Mouse (Mus musculus): ENCODE results near the gene Fuca1.

The Fuca1 gene

DNA sequence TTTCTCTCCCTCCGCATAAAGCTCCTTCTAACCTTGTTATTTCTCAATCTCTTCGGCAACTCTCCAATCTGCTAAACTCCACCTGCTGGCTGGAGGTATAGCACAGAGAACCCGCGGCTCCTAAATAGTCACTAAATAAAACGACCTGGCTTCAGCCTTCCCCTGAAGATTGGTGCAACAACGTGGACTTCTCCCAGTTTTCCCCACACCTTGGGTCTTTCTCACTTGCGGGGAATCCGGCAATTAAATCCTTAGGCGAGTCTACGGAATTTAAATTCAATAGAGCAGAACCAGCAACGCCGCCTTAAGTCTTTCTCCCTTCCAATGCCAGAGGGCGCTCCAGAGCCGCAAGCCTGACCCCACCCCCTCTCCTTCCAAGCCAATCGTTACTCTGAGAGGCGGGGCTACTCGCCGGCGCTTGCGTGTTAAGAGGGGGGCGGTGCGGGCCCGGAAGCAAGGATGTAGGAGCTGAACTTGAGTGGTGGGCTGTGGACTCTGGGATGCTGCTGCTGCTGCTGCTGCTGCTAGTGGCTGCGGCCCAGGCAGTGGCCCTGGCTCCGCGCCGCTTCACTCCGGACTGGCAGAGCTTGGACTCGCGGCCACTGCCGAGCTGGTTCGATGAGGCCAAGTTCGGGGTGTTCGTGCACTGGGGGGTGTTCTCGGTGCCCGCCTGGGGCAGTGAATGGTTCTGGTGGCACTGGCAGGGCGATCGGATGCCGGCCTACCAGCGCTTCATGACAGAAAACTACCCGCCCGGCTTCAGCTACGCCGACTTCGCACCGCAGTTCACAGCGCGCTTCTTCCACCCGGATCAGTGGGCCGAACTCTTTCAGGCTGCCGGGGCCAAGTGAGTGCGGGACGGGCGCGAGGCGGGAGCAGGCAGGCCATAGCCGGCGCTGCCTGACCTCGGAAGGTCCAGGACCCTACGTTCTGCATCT, at the start of gene Fuca1:
TSS of gene Fuca1 (plus strand) at position 432 of the 938 bp plus-strand sequence.
- peak; percentile 92 for DNase-seq (ENCODE audit: low read depth, low spot score)

DNA sequence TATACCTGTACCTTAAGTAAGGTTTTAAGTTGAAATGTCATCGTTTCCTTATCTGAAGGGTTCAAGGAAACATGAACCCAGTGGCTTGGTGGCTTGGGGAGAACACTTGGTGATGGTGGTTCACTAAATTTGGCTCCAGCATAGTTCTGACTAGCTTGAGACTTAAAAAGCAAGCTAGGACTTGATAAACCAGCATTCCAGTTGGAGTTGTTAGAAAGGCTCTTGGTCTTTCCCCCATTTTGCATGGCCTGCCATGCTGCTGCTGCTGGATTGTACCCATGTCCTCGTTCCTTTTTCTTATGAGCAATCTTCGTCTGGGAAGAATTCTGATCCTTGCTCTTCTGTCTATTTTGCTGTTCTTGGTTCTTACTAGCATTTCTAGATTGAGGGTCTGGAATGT, 48.5 kb upstream of the Fuca1 start:
- DNase-seq (ENCODE audit: low read depth, low spot score) = no peak

DNA sequence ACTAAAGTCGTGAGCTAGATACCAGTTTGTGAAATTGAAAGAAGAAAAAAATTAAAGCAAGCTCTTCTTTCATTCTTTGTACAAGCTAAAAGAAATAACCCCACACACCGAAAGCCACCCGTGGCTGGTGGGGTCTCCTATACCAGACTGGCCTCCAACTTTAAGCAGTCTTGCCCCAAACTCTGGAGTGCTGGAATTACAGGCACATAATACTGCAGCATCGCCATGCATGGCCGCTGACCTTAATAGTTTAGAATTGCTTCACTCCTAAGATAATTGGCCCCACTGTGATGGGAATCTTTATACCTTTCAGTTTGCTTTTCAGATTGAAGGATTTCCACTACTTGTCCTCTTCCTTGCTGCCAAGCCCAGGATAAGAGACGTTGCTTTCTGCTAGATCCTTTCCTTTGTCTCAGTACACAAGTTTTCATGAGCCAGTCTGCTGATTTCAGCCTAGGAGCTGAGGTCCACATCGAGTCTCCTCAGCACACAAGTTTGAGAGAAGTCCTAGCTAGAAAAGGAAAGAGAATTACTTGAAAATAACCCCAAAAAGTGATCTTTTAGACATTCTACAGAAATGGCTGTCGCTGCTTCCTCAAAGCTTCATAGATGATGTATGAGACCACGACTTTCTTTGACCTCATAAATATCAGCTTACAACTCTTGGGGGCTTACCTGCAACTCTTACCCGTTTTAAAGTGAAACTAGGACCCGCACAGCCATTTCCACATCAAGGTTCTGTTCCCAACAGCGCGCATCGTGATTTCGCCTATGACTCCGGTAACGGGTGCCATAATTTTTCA, 47.7 kb upstream of the Fuca1 start:
- no peak for DNase-seq (ENCODE audit: low read depth, low spot score)

DNA sequence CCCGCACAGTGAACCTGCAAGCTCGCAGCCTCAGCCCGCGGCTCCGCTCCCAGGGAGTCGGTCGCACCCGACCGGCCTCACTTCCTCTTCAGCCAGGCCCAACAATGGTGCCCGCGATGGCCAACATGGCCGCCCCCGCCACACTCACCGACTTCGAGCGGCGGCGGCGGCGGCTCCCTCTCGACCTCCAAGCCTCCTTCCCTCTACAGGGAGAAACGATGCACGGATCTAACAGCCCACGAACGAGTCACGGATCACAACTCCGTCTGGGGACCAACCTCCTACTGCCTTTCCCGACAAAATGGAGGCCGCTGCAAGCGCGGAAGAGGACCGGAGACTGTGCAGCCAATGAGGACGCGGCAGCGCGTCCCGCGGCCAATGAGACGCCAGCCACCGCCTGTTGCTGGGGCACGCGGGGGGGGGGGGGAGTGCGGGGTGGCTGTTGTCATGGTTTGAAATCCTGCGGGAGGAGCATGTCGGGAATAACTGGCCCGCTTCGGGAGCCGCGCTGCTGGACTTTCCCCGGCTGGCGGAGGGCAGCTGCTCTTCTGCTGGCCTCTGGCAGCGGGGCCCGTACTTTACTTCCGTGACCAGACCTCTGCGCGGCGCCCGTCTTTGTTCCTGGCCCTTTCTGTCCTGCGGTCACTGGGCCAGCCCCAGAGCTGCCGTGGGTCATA, 46.9 kb upstream of the Fuca1 start, which contains the start of gene Pnrc2:
TSS of gene Pnrc2 (minus strand) at position 325 of the 677 bp plus-strand sequence.
- DNase-seq (ENCODE audit: low read depth, low spot score) = peak; percentile 89

DNA sequence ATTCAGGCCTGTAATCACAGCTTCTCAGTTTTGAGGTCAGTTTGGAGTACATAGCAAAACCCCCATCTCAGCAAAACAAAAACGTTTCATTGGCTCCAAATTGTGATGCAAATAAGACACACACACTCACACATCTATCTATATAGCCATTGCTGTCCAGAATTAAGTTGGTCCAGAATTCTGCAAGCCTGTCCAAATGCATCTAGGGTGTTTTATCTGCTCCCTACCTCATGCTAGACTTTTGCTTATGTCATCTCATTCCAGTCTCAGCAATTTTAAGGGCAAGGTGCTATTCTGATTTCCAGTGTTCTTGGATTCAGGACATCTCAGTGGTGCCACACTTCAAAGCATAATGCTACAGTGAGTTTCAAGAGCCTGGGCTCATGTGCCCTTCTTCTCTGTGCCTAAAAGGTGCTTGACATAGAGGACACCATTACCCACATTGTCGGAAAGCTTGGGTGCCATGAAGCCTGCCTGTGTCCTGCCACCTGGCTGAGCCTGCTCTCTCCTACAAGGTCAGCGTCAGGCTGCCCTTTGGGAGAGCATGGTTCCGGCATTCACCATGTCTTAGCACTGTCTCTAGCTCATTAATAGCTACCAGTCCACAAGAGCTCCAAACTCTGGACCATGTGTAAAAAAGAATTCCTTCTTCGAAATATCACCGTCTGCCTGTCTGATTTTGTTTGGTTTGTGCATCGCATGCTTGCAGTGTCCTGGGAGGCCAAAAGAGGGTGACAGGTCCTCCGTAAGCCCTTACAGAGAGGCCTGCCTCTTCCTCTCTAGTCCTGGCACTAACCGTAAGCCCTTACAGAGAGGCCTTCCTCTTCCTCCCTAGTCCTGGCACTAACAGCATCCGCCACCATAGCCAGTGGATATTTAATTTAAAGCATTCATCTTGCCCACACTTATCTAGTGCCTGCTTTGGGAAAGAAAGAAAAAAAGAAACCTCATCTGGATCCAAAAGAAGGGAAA, 45.7 kb upstream of the Fuca1 start:
- DNase-seq (ENCODE audit: low read depth, low spot score) = no peak

DNA sequence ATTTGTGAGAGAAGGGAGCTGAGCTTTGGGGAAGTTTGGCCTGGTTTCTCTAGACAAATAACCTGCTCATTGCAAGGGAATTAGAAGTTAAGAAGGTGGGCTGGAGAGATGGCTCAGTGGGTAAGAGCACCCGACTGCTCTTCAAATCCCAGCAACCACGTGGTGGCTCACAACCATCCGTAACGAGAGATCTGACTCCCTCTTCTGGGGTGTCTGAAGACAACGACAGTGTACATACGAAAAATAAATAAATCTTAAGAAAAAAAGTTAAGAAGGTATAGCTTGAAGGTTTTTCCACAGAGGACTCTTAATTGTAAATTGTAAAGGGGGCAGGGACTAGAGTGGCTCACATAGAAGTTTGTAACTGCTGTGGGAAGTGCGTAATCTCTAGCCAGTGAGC, 45.0 kb upstream of the Fuca1 start:
- DNase-seq (ENCODE audit: low read depth, low spot score) = no peak

DNA sequence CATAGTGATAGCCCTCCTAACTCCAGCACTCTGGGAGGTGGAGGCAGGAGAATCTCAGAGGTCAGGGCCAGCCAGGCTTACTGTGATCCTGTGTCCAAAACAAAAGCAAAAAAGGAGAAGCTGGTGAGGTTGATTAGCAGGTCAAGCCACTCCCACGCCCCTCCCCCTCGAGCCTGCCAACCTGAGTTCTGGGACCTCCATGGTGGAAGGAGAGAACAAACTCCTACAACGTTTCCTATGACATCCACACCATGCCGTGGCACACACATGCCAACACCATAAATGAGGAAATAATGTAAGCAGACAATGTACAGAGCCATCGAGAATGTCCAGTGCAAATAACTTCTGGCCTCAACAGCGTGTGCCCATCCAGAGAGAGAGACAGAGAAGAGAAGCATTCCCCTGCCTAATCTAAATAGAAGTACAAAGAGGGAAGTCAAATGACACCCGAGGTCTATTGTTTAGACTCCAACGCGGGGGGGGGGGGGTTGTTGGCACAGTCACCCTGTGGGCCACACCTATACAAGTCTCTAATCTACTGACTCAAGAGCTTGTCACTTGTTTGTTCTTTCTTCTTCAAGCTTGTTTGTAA, 44.4 kb upstream of the Fuca1 start:
- DNase-seq (ENCODE audit: low read depth, low spot score) = no peak

DNA sequence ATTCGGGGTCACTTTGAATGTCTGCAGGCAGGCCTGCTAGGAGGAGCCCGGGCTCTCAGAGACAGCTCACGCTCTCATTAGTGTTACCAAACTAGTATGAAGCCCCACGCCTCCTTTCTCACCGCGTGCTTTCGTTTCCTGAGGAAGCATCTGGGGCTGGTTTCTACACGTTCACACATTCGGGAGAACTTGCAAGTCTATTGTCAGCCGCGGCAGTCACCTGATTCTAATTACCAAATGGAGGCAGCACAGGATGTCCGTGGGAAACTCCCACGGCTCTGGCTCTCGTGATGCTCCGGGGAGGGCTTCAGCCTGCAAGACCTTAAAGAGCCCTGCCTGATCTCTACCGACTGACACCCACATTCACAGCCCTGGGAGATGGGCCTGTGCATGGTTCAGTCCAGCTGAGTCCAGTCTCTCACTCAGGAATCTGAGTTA, 43.9 kb upstream of the Fuca1 start:
- no peak for DNase-seq (ENCODE audit: low read depth, low spot score)

DNA sequence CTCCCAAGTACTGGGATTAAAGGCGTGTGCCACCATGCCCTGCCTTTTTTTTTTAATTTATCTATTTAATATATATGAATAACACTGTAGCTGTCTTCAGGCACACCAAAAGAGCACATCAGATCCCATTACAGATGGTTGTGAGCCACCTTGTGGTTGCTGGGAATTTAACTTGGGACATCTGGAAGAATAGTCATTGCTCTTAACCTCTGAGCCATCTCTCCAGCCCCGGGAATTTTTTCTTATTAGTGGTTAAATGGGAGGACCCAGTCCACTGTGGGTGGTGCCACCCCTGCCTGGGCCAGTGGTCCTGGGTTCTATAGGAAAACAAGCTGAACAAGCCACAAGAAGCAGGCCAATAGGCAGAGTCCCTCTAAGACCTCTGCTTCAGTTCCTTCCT, 42.8 kb upstream of the Fuca1 start:
- no peak for DNase-seq (ENCODE audit: low read depth, low spot score)

DNA sequence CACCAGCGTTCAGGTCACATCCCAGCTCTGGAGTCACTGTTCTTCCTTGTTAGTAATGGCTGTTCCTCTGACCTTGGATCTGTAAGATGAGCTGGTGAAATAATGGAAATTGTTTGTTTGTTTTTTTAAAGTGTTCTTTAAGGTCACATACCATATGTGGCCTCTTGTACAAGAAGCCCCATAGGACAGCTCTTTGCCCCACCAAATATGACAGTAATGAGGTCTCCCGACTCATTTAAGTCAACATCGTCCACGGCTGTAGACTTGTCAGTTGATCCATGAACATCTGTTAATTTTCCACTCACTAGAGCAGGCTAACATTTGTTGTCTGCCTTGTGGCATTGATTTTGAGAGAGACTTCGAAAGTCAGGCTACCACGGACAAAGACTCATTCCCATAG, 41.5 kb upstream of the Fuca1 start:
- DNase-seq (ENCODE audit: low read depth, low spot score) = no peak

DNA sequence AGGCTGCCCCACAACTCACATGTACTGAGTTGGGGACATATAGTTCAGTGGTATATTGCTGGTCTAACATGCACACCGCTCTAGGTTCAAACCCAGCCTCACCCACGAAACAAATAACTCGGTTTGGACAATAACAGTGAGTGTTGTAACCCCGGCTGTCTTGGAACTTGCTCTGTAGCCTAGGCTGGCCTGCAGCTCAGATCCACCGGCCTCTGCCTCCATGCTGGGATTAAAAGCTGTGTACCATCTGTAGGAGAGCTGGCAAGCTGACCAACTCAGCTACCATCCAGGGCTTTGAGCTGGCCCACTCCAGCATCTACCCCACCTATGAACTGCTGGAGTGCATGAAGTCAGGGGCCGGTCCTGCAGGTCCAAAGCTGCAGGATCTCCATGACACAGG, 40.5 kb upstream of the Fuca1 start:
- no peak for DNase-seq (ENCODE audit: low read depth, low spot score)

DNA sequence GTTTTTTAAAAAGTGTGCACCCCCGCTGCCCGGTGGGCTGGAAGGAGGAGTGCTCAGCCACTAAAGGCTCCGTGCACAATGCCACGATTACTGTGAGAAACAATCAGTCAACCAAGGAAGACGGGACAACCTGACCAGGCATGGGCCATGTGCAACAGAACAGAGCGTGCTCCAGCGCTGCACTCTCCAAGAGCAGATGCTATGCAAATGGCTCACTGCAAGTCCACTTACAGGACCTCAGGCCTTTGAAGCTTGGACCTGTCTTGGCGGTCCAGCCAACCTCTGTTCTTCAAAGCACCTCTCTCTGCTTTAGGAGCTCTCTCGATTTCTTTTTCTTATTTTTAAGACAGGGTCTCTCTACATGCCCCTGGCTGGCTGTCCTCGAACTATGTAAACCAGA, 40.0 kb upstream of the Fuca1 start:
- DNase-seq (ENCODE audit: low read depth, low spot score) = no peak

DNA sequence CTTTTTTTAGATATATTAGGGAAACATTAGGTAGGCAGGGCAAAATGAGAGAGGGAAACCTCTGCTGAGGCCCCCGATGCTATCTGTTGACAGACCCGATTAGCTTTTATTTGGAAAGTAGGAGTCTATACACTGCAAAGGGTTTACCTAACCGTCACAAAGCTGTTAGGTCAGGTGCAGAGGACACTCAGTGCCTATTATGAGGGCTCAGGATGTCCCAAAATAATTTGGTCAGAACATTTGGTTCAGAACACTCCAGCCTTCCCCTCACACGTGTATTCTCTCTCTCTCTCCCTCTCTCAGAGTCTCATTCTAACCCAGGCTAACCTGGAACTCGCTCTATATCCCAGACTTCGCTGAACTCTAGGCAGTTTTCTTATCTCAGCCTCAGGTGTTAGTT, 38.5 kb upstream of the Fuca1 start:
- DNase-seq (ENCODE audit: low read depth, low spot score) = no peak

DNA sequence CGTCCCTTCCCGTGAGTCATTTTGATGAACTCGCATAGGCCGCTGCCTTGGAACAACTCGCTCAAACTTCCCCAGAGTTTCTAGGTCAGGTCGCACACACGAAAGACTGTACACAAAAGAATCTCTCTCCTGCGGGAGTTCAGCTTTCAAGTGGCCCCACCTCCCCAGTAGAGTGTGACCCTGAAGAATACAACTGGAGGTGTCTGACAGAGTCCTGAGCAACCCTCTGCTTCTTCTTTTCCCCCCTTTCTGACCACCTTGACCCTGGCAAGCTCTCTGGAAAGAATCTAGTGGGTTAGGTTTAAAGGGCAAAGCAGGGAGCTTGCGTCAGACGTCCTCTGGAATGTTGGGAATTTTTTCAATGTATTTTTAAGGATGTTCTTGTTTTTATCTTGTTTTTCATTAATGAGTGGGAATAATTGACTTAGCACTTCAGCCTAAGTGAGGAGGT, 37.1 kb upstream of the Fuca1 start:
- DNase-seq (ENCODE audit: low read depth, low spot score) = no peak

DNA sequence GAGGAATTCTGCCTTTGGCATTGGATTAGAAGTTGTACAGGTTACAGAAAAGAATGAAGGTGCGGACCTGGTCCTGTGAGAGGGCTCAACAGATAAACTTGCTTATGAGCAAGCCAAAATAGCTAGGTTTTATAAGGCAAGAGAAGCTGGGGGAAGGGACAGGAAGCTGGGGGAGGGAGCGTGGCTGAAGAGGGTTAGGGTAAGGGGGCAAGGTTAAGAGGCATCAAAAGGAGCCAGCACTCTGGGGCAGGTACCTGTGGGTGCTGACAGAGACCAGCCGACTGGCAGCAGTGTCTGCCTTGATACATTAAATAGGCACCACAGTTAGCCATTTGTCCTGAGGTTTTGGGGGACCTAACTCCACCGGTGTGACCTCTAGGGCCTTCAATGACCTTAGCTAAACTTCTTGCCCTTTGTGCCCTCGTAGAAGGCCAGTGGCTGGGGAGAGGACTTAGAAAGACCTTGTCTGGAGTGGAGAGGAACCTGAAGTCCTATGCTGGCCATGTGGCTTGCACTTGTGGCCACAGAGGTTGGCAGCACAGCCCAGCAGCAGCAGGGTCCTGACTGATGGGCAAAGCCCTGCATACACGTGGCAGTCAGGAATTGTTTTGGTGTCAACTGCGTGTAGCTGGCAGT, 36.5 kb upstream of the Fuca1 start:
- DNase-seq (ENCODE audit: low read depth, low spot score) = no peak

DNA sequence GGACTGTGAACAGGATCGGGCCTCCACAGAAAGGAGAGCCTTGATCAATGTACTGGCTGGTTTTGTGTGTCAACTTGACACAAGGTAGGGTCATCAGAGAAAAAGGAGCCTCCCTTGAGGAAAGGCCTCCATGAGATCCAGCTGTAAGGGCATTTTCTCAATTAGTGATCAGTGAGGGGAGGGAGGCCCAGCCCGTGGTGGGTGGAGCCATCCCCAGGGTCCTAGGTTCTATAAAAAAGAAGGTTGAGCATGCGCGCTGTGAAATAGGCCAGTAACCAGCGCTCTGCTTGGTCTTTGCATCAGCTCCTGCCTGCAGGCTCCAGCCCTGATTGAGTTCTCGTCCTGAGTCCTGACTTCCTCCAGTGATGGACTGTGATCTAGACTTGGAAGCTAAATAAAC, 36.0 kb upstream of the Fuca1 start:
- DNase-seq (ENCODE audit: low read depth, low spot score) = no peak

DNA sequence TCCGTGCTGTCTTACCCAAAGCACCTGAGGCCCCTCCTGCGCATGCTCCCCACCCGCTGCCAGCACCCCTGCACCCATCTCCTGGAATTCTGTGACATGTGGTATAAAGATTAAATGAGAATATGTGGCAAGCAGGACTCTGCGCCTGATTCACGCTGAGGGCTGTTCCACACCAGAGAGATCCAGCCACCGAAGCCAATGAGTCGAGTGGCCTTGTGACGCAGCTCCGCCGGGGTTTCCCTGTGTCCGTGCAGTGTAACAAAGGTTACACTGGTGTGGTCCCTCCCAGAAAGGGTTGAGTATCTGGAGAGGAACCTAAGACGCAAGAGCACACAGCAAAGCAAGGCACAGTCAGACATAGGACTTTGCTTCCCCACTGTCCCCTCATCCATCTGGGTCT, 34.9 kb upstream of the Fuca1 start:
- no peak for DNase-seq (ENCODE audit: low read depth, low spot score)

DNA sequence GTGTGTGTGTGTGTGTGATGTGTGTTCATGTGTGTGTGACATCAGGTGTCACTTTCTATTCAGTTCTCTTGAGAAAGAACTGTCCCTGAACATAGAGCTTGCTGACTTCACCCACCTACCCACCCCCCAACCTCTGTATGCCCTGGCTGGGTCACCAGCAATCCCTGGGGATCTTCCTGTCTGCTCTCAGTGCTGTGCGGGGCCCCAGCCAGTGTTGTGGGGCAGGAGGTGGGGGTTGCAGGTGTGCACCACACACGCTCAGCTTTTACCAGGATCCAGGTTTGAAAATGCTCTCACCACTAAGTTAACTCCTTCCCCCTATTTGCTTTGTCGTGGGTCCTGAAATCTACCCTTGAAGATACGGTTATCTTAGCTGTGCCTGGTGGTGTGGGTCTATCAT, 34.4 kb upstream of the Fuca1 start:
- DNase-seq (ENCODE audit: low read depth, low spot score) = no peak

DNA sequence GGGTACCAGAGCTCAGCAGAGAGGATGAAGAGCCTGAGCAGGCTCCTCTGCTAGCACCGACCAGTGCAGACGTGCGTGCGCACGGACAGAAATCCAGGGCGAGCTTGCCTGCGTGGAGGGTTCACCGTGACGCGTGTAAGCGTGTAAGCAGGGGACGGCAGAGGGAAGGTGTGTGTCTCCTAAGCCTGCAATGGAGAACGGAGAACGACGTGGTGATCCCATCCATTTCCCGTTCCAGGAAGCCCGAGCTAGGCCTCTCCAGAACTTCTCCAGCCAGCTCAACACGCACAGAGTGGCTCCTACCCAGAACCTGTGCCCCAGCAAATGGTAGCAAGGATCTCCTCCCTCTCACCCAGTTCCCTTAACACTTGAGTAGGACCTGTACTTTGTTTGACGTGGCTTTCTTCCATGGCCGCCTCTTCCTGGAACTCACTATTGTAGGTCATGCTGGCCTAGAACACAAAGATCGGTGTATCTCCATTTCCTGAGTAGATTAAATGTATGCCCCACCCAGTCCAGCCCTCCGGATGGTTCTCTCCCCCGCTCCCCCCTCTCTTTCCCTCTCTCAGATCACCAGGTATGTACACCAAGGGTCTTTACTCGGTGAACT, 32.0 kb upstream of the Fuca1 start:
- no peak for DNase-seq (ENCODE audit: low read depth, low spot score)

All from brain, embryonic 18.5 days (tissue).